Mouse (Mus musculus): Measurements from ENCODE around the gene Bysl. TPM values are rescaled to one million over a fixed set of nuclear protein-coding genes. Genes with fewer than 3 reads are reported as not detected.
"Not testable (repeated sequence)": the region's sequence is repeated elsewhere in the genome, so short reads cannot be mapped to it uniquely, and the experiment has no call there.

Bysl gene
- total and polyA plus RNA-seq, 2 experiments from 2014 or later: 17.4 to 19.9 TPM

- DNase-seq (ENCODE audit: low spot score): peak; percentile 34
- peaks cover 68% of the 10 kb centered on the region for H3K36me3 ChIP-seq (replicated peaks; ENCODE audit: control insufficient read depth, insufficient read depth, low read length)
- H3K9me3 ChIP-seq (replicated peaks; ENCODE audit: control insufficient read depth, low read length): no peaks in the 10 kb centered on the region
- peak overlapping the region; percentile 72 for H3K27ac ChIP-seq (ENCODE audit: low read depth)
- ATAC-seq (ENCODE audit: insufficient read depth, low read depth): no peak
- no peak overlapping the region for H3K4me3 ChIP-seq (ENCODE audit: low read depth, low read length)
- no peaks in the 10 kb centered on the region for H3K27me3 ChIP-seq (ENCODE audit: control insufficient read depth, insufficient read depth, low read length)
- 58% methylated on average over 11 of the region's 11 CpGs for WGBS
- peaks cover 26% of the 10 kb centered on the region for H3K4me1 ChIP-seq (ENCODE audit: control insufficient read depth, insufficient read depth)
- H3K9ac ChIP-seq (replicated peaks; ENCODE audit: low read depth, low read length): no peak overlapping the region
- no peak overlapping the region for H3K4me2 ChIP-seq (ENCODE audit: low read depth, low read length)
- TF ChIP-seq CTCF (IDR thresholded peaks at IDR 0.05; ENCODE audit: low read depth) (no peak), EP300 (IDR thresholded peaks at IDR 0.05; ENCODE audit: low read depth) (no peak; the same call in 1 of the 2 replicates)
Observed at GRCm38 (mm10) chr17:47599511-47600297, 11.6 kb downstream of the Bysl start.

DNA sequence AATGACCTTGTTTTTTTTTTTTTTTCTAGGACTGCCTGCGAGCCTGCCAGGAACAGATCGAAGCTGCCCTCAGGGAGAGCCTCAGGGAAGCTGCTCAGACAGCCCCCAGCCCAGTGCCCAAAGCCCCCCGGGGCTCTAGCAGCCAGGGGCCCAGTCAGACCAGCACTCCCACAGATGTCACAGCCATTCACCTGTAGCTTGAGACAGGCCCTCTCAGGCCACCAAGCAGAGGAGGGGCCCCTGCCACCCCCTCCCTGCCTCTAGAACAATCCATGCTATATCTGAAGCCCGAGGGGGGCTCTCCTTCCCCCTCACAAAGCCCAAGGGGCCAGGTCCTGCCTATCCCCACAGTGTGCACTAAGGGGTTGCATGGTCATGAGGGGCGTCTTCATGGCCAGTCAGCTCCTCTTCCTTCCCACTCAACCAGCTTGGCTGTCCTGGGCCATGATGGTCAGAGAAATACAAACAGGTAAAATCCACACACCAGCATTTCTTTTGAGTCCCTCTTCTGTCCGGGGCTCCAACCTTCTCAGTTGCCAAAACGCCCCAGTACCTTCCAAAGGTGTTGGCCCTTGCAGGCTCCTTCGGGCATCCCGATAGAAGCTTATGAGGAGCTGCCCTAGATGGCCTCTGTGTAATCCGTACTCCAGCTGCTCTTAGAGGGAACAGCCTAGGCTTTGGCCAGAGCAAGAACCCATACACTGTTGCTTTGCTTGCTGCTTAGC is 12.6 kb downstream of the Bysl start:
- 70% methylated on average over 10 of the region's 10 CpGs for WGBS
- not testable (repeated sequence) for DNase-seq (ENCODE audit: low spot score); H3K9ac ChIP-seq (replicated peaks; ENCODE audit: low read depth, low read length); H3K9me3 ChIP-seq (replicated peaks; ENCODE audit: control insufficient read depth, low read length); H3K4me2 ChIP-seq (ENCODE audit: low read depth, low read length); ATAC-seq (ENCODE audit: insufficient read depth, low read depth); H3K4me3 ChIP-seq (ENCODE audit: low read depth, low read length); H3K27me3 ChIP-seq (ENCODE audit: control insufficient read depth, insufficient read depth, low read length)
- peaks cover 59% of the 10 kb centered on the region for H3K36me3 ChIP-seq (replicated peaks; ENCODE audit: control insufficient read depth, insufficient read depth, low read length)
- peak overlapping the region; percentile 78 for H3K27ac ChIP-seq (ENCODE audit: low read depth)
- peaks cover 27% of the 10 kb centered on the region for H3K4me1 ChIP-seq (ENCODE audit: control insufficient read depth, insufficient read depth)

DNA sequence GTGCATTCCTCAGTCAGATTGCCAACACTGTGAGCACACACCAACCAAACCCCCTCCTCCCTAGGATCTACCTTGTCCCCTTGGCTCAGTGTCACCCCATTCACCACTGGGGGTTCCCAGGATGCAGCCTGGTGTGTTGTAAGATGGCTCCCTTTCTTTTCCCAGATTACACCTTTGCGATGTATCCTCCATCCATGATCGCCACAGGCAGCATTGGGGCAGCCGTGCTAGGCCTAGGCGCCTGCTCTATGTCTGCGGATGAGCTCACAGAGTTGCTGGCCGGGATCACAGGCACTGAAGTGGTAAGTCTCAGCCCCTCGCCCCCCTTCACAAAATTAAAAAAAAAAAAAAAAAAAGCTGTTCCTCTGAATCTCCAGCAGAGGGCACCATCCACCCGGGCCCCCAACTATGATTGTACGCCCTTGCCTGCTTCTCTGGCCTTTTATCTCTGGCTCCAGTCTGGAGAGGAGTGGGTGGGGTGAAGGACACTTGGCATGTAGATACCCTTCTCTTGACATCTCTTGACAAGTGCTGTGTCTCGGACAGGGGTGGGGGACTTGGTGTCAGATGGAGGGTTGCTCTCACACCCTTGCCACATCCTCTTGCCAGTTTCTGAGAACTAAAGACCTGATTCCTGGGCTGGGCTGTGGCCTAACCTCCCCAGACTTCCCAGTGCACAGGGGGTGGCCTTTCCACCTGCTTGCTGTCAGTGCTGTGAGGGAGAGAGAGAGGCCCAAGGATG is 13.3 kb downstream of the Bysl start:
- TF ChIP-seq CTCF (IDR thresholded peaks at IDR 0.05; ENCODE audit: low read depth): peak; percentile 68
- peak; percentile 40; the same call in 1 of the 2 replicates for TF ChIP-seq EP300 (IDR thresholded peaks at IDR 0.05; ENCODE audit: low read depth)
- 14% methylated on average over 10 of the region's 10 CpGs for WGBS
- ATAC-seq (ENCODE audit: insufficient read depth, low read depth) (peak; percentile 7; the same call in 1 of the 2 replicates), DNase-seq (ENCODE audit: low spot score) (peak; percentile 76)
- peak overlapping the region; percentile 94 for H3K27ac ChIP-seq (ENCODE audit: low read depth)
- no peak overlapping the region for H3K4me3 ChIP-seq (ENCODE audit: low read depth, low read length)
- H3K9ac ChIP-seq (replicated peaks; ENCODE audit: low read depth, low read length): peak overlapping the region; percentile 85; the same call in 1 of the 2 replicates
- H3K27me3 ChIP-seq (ENCODE audit: control insufficient read depth, insufficient read depth, low read length): no peaks in the 10 kb centered on the region
- peak overlapping the region; percentile 92 for H3K4me2 ChIP-seq (ENCODE audit: low read depth, low read length)
- peaks cover 27% of the 10 kb centered on the region for H3K4me1 ChIP-seq (ENCODE audit: control insufficient read depth, insufficient read depth)
- peaks cover 55% of the 10 kb centered on the region for H3K36me3 ChIP-seq (replicated peaks; ENCODE audit: control insufficient read depth, insufficient read depth, low read length)
- H3K9me3 ChIP-seq (replicated peaks; ENCODE audit: control insufficient read depth, low read length): no peaks in the 10 kb centered on the region

DNA sequence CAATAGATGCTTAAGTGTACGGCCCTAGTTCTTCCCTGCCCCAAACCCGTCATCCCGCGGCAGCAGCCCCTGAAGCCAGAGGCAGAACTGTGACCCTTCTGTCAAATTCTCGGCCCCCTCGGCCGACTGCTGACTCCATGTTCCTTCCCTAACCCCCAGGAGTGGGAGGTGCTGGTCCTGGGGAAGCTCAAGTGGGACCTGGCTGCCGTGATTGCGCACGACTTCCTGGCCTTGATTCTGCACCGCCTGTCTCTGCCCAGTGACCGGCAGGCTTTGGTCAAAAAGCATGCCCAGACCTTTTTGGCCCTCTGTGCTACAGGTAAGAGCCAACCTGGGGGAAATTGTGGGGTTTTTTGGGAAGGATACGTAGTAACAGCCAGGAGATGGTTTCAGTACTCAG is 14.0 kb downstream of the Bysl start:
- H3K27ac ChIP-seq (ENCODE audit: low read depth): peak overlapping the region; percentile 94
- 35% methylated on average over 13 of the region's 13 CpGs for WGBS
- H3K27me3 ChIP-seq (ENCODE audit: control insufficient read depth, insufficient read depth, low read length): no peaks in the 10 kb centered on the region
- H3K4me2 ChIP-seq (ENCODE audit: low read depth, low read length): peak overlapping the region; percentile 92
- peak overlapping the region; percentile 85; the same call in 1 of the 2 replicates for H3K9ac ChIP-seq (replicated peaks; ENCODE audit: low read depth, low read length)
- peak overlapping the region; percentile 72; the same call in 1 of the 2 replicates for H3K4me3 ChIP-seq (ENCODE audit: low read depth, low read length)
- TF ChIP-seq EP300 (IDR thresholded peaks at IDR 0.05; ENCODE audit: low read depth): no peak
- TF ChIP-seq CTCF (IDR thresholded peaks at IDR 0.05; ENCODE audit: low read depth): no peak
- peaks cover 33% of the 10 kb centered on the region for H3K4me1 ChIP-seq (ENCODE audit: control insufficient read depth, insufficient read depth)
- no peak for ATAC-seq (ENCODE audit: insufficient read depth, low read depth)
- peaks cover 48% of the 10 kb centered on the region for H3K36me3 ChIP-seq (replicated peaks; ENCODE audit: control insufficient read depth, insufficient read depth, low read length)
- H3K9me3 ChIP-seq (replicated peaks; ENCODE audit: control insufficient read depth, low read length): no peaks in the 10 kb centered on the region
- DNase-seq (ENCODE audit: low spot score): no peak

DNA sequence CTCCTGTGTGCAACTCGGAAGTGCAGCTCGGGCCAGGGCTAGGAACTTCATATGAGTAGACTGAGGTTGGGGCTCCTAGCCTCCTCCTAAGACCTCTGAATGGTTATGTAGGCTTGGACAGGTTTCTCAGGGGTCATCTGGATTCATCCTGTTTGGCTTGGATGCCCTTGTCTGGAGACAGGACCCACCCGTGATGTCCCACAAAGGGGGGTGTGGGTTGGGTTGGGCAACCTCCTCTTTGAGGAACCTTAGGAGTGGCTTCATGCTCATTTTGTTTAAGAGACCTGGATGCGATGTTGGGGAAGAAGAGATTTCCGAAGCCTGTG is 14.5 kb downstream of the Bysl start:
- H3K36me3 ChIP-seq (replicated peaks; ENCODE audit: control insufficient read depth, insufficient read depth, low read length): peaks cover 43% of the 10 kb centered on the region

More for the DNA sequence above, 14.5 kb downstream of the Bysl start:
- Histone ChIP-seq H3K4me1 (ENCODE audit: control insufficient read depth, insufficient read depth) (peaks cover 33% of the 10 kb centered on the region), H3K27me3 (ENCODE audit: control insufficient read depth, insufficient read depth, low read length) (no peaks in the 10 kb centered on the region), H3K4me3 (ENCODE audit: low read depth, low read length) (peak overlapping the region; percentile 72; the same call in 1 of the 2 replicates), H3K4me2 (ENCODE audit: low read depth, low read length) (peak overlapping the region; percentile 92), H3K9ac (replicated peaks; ENCODE audit: low read depth, low read length) (peak overlapping the region; percentile 85; the same call in 1 of the 2 replicates), H3K9me3 (replicated peaks; ENCODE audit: control insufficient read depth, low read length) (no peaks in the 10 kb centered on the region), H3K27ac (ENCODE audit: low read depth) (peak overlapping the region; percentile 94)
- TF ChIP-seq CTCF (IDR thresholded peaks at IDR 0.05; ENCODE audit: low read depth) (no peak), EP300 (IDR thresholded peaks at IDR 0.05; ENCODE audit: low read depth) (no peak)
- DNase-seq (ENCODE audit: low spot score) (no peak), ATAC-seq (ENCODE audit: insufficient read depth, low read depth) (no peak)
- 43% methylated on average over 5 of the region's 5 CpGs for WGBS
